15 mouse cellular contexts compared by ENCODE assay signal in the genomic region with DNA sequence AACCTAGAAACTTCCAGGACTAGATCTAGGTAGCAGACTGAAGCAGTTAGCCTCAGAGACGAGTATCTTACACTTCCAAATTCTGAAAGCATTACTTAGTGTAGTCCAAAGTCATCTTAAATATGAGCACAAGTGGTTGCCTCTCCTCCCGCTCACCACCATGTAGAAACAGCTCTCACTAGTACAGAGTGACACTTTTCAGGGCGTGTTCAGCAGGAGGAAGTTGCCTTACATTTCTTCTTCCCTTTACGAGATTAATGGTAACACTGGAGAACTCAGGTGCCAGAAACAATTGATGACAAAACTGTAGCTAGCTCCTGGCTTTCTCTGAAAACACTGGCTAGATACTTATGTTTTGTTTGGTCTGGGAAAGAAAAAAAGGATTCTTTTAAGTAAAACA. TPM values are rescaled to one million over a fixed set of nuclear protein-coding genes. Genes with fewer than 3 reads are reported as not detected.
"Had no signal": no experiment of that assay in that cellular context is flagged by ENCODE, and none has a peak within 500 bp of the region (broad histone marks: within the 10 kb centered on the region; RNA-seq: fewer than 3 reads in every experiment).

No protein-coding gene starts in this region.

- H3K27ac ChIP-seq: left cerebral cortex, adult 2 months; limb, embryonic 12.5 days; liver, embryonic 13.5 days; lung, embryonic 15.5 days; midbrain, embryonic 10.5 days; neural tube, embryonic 13.5 days; stomach, postnatal 0 days had no signal

- H3K36me3 ChIP-seq: liver, embryonic 13.5 days had no signal

- H3K4me2 ChIP-seq: limb, embryonic 12.5 days; liver, embryonic 13.5 days; lung, embryonic 15.5 days; neural tube, embryonic 13.5 days had no signal

- ATAC-seq: liver, postnatal 0 days had no signal

- DNase-seq: kidney, adult 8-10 months; kidney, postnatal 25 days; liver; liver, embryonic 13.5 days; liver, postnatal 0 days; midbrain, embryonic 14.5 days; right cerebral cortex, postnatal 25 days; thymus, postnatal 14 days had no signal

- H3K9me3 ChIP-seq: limb, embryonic 12.5 days; liver, embryonic 13.5 days; lung, embryonic 15.5 days; midbrain, embryonic 10.5 days; neural tube, embryonic 13.5 days had no signal

- H3K9ac ChIP-seq: limb, embryonic 12.5 days; liver, embryonic 13.5 days; liver, postnatal 0 days; lung, embryonic 15.5 days; neural tube, embryonic 13.5 days had no signal

- H3K27me3 ChIP-seq: limb, embryonic 12.5 days; liver, embryonic 13.5 days; lung, embryonic 15.5 days; neural tube, embryonic 13.5 days had no signal

- H3K4me3 ChIP-seq: left cerebral cortex, adult 2 months; limb, embryonic 12.5 days; liver, embryonic 13.5 days; lung, embryonic 15.5 days; midbrain, embryonic 10.5 days; myocyte; neural tube, embryonic 13.5 days had no signal

RNA-seq across cellular contexts. Expression of a gene that starts 8.7 kb away (rescaled TPM):
- polyA plus RNA-seq: myocyte had no signal
